Comparison of ENCODE assay signal across 14 mouse cellular contexts in the genomic region with DNA sequence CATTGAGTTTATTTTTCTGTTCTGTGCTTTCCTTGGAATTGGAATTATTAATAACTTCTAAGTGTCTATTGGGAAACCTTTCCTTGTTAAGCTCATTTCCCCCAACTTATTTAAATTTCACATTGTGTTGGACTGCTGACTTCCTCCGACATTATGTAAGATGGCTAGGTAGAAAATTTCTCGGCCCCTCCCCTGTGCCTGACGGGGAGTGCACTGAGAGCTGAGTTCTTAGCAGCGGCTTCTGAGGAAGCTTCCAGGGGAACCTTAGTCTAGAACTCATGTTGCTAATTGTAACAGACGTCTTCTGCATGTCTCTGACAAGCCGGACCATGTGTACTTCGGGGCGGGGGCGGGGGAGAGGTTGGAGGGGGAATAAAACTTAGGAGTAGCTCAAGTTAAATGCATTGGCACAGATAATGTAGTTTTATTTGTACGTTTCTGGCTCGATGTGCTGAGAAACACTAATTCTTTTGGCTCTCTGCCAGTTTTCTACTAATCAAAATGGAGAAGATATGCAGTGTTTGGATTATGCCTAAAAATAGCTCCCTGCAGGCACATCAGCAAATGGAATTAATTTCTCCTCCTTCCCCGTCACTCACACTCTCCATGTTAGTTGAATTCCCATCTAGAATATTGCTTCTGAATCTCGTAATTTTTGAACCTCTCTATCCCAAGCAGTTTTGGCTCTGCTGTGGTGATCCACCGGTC. TPM values are rescaled to one million over a fixed set of nuclear protein-coding genes. Genes with fewer than 3 reads are reported as not detected.
A peak's percentile ranks its signal among the peaks of the same experiment; 100 is the strongest.
DNase-seq lines count a peak whose midpoint lies in the region; ATAC-seq and TF ChIP-seq lines count a peak whose summit lies in the region.
"Had no signal": no experiment of that assay in that cellular context is flagged by ENCODE, and none has a peak within 500 bp of the region (broad histone marks: within the 10 kb centered on the region; RNA-seq: fewer than 3 reads in every experiment).

No protein-coding gene starts in this region.

- H3K4me1 ChIP-seq in heart, adult 2 months (ENCODE audit: control insufficient read depth, insufficient read depth, low read length), result no peaks in the 10 kb centered on the region; the same call in 1 of the 2 replicates
- peaks cover 45% of the 10 kb centered on the region for H3K4me1 ChIP-seq in forebrain, embryonic 16.5 days (replicated peaks; ENCODE audit: control insufficient read depth, insufficient read depth, low read length)

- peaks cover 4% of the 10 kb centered on the region; the same call in 1 of the 2 replicates for H3K36me3 ChIP-seq in heart, adult 2 months (ENCODE audit: control insufficient read depth, insufficient read depth, low read length)
- no peaks in the 10 kb centered on the region for H3K36me3 ChIP-seq in forebrain, embryonic 16.5 days (ENCODE audit: control insufficient read depth, insufficient read depth)
- H3K36me3 ChIP-seq: G1E; heart, embryonic 10.5 days had no signal

- no peak for TF ChIP-seq CTCF in heart, adult 2 months (IDR thresholded peaks at IDR 0.05)
- TF ChIP-seq CTCF in layer of hippocampus, adult 2 months (conservative IDR thresholded peaks at IDR 0.05), result no peak

- H3K79me2 ChIP-seq in heart, adult 2 months (replicated peaks; ENCODE audit: control insufficient read depth, insufficient read depth, low read length), result no peaks in the 10 kb centered on the region

- intact Hi-C loops in heart, adult 2 months (cut with DNase I), result no loop called here

- 0 out of 2 replicates have a peak, but pooled peaks have one; percentile 2 for TF ChIP-seq POLR2A in heart, adult 2 months (IDR thresholded peaks at IDR 0.05; ENCODE audit: insufficient read depth, low read depth, low read length)

- peak; percentile 75 for ATAC-seq in forebrain, embryonic 16.5 days
- ATAC-seq: liver, postnatal 0 days had no signal

- peak overlapping the region; percentile 43 for H3K9ac ChIP-seq in heart, adult 2 months (ENCODE audit: low read depth, low read length)
- H3K9ac ChIP-seq in forebrain, embryonic 16.5 days (replicated peaks; ENCODE audit: low read depth, low read length), result no peak overlapping the region
- H3K9ac ChIP-seq: liver, postnatal 0 days had no signal

- H3K9me3 ChIP-seq in forebrain, embryonic 16.5 days (ENCODE audit: control insufficient read depth, low read length), result no peaks in the 10 kb centered on the region
- H3K9me3 ChIP-seq: heart, embryonic 10.5 days had no signal

- H3K27me3 ChIP-seq in heart, adult 2 months (ENCODE audit: control insufficient read depth, insufficient read depth, low read length), result no peaks in the 10 kb centered on the region; the same call in 1 of the 2 replicates
- peaks cover 27% of the 10 kb centered on the region for H3K27me3 ChIP-seq in forebrain, embryonic 16.5 days (replicated peaks; ENCODE audit: control insufficient read depth, insufficient read depth, low read length)

- whole genome bisulfite sequencing in heart, adult 2 months, result 22% methylated on average over 14 of the region's 14 CpGs
- WGBS in forebrain, embryonic 16.5 days, result 41% methylated on average over 14 of the region's 14 CpGs

- no peak for TF ChIP-seq EP300 in heart, adult 2 months (IDR thresholded peaks at IDR 0.05; ENCODE audit: insufficient read depth, low read depth, low read length)

- DNase-seq in heart, adult 2 months, result no peak
- DNase-seq in heart, adult 11 months, result no peak
- DNase-seq in layer of hippocampus, adult 2 months (ENCODE audit: low spot score in 2 of 2), result peak in 1 of 2 experiments; percentile 41
- no peak for DNase-seq in layer of hippocampus, postnatal 14 days (ENCODE audit: low spot score in 2 of 2)
- peak; percentile 45 for DNase-seq in MN1 (ENCODE audit: low spot score)
- DNase-seq in cerebellum, adult 8-10 months, result no peak
- no peak for DNase-seq in embryo, embryonic 11 days
- DNase-seq: cerebellum, adult 11 months; kidney, postnatal 25 days; liver, postnatal 0 days; thymus, postnatal 14 days had no signal

- peak overlapping the region; percentile 88 for H3K27ac ChIP-seq in heart, adult 2 months
- H3K27ac ChIP-seq in layer of hippocampus, adult 2 months, result peak overlapping the region; percentile 47; the same call in 1 of the 2 replicates
- H3K27ac ChIP-seq in forebrain, embryonic 16.5 days (ENCODE audit: low read length), result 0 out of 2 replicates have a peak overlapping the region, but pooled peaks have one; percentile 31

- peak overlapping the region; percentile 56 for H3K4me3 ChIP-seq in heart, adult 2 months
- H3K4me3 ChIP-seq in layer of hippocampus, adult 2 months, result peak overlapping the region; percentile 73
- H3K4me3 ChIP-seq in forebrain, embryonic 16.5 days (replicated peaks; ENCODE audit: low read length), result peak overlapping the region; percentile 12; the same call in 1 of the 2 replicates
- H3K4me3 ChIP-seq: heart, embryonic 10.5 days had no signal

- peak overlapping the region; percentile 39 for H3K4me2 ChIP-seq in forebrain, embryonic 16.5 days (ENCODE audit: low read length)

RNA-seq across cellular contexts. Expression of a gene that starts 5.3 kb away (rescaled TPM):
- 10 to 100 TPM; 18.0 to 28.4 TPM for total RNA-seq in heart, adult 2 months (2021)
- 18.3 and 20.5 TPM in 2 replicates for polyA plus RNA-seq in heart, adult 2 months (2012; rRNA removed)
- 10 to 100 TPM; 17.7 to 21.4 TPM for total RNA-seq in layer of hippocampus, adult 2 months (2021)
- 10 to 100 TPM; 12.1 to 15.7 TPM for total RNA-seq in layer of hippocampus, postnatal 14 days (2021)
- 1.4 and 2.2 TPM in 2 replicates for polyA plus RNA-seq in forebrain, embryonic 16.5 days (2015; fragmentation: Nextera tagmentation; extraction: Ambion mirVana)
- polyA plus RNA-seq: G1E had no signal

Comparison
In these comparisons a context has a peak if more than half of its experiments do, and no peak if none do; other contexts are left out.
1. H3K27ac ChIP-seq: peak in every context shown above with its lines; median percentile 88 in heart, adult 2 months; 47 in layer of hippocampus, adult 2 months; 31 in forebrain, embryonic 16.5 days.
2. H3K4me3 ChIP-seq: peak in every context shown above with its lines; median percentile 73 in layer of hippocampus, adult 2 months; 56 in heart, adult 2 months; 12 in forebrain, embryonic 16.5 days.